Mouse (Mus musculus): Measurements from ENCODE around the gene Gm45753.

- no peak for TF ChIP-seq POLR2A (IDR thresholded peaks at IDR 0.05; ENCODE audit: borderline replicate concordance, extremely low read depth, low read depth, low read length)
- TF ChIP-seq CTCF (IDR thresholded peaks at IDR 0.05; ENCODE audit: insufficient read depth, low read length) = no peak
Measured at GRCm38 (mm10) chr8:45239363-45239762, 68.9 kb downstream of the Gm45753 start.
